Mouse (Mus musculus): ENCODE data around the gene Trim65. TPM values are rescaled to one million over a fixed set of nuclear protein-coding genes. Genes with fewer than 3 reads are reported as not detected.

The Trim65 gene
- 1 to 10 TPM; 7.6 to 9.1 TPM for total RNA-seq (2021)
- long read RNA-seq, experiment 1, partial matches to known transcripts: 0 of 2 reads
- long read RNA-seq, experiment 1, other reads (novel, unspliced or antisense): 2 of 2 reads
- long read RNA-seq, experiment 2, partial matches to known transcripts: 0 of 4 reads
- long read RNA-seq, experiment 2, other reads (novel, unspliced or antisense): 3 of 4 reads

DNA sequence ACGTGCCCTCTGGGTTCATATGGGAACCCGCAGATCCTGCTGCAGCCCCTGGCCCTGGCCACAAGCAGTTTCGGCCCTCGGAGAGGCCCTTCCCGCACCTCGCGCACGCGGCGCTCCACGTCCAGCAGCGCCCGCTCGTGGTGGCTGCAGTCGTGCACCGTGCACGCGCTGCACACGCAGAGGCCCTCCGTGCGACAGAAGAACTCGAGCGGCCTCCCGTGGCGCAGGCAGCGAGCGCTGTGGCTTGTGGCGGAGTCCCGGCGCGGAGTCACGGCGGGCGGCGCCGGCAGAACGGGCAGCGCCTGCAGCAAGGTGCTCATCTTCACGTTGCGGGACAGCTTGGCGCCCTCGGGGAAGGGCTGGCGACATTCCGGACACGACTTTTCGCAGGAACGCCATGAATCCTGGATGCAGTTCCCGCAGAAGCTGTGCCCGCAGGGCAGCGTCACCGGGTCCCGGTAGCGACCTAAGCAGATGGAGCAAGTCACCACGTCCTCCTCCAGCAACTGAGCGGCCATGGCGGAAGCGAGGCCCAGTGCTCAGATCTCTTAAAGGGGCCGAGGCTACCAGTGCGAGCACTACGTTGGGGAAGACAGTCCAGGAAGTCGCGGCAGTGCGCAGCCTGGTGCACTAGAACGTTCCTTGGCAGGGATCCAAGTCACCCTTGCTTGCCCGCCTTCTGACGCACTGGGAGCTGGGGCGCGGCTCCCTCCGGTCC lies at the start of gene Trim65:
TSS of gene Trim65 (minus strand) at position 641 of the 718 bp plus-strand sequence.
- DNase-seq (ENCODE audit: extremely low spot score in 1 of 2, low spot score in 2 of 2): peak; percentile 88 to 89
- intact Hi-C loops (cut with DNase I): loop anchor here (1.0 to 5.0 kb wide), 3 partner anchors 43 to 193 kb away; no protein-coding TSS in a partner anchor
- peak within 1 kb of the TSS; percentile 93 for H3K27ac ChIP-seq
- peak; percentile 85 for TF ChIP-seq CTCF (IDR thresholded peaks at IDR 0.05)
- peak within 1 kb of the TSS; percentile 82 for H3K4me3 ChIP-seq

DNA sequence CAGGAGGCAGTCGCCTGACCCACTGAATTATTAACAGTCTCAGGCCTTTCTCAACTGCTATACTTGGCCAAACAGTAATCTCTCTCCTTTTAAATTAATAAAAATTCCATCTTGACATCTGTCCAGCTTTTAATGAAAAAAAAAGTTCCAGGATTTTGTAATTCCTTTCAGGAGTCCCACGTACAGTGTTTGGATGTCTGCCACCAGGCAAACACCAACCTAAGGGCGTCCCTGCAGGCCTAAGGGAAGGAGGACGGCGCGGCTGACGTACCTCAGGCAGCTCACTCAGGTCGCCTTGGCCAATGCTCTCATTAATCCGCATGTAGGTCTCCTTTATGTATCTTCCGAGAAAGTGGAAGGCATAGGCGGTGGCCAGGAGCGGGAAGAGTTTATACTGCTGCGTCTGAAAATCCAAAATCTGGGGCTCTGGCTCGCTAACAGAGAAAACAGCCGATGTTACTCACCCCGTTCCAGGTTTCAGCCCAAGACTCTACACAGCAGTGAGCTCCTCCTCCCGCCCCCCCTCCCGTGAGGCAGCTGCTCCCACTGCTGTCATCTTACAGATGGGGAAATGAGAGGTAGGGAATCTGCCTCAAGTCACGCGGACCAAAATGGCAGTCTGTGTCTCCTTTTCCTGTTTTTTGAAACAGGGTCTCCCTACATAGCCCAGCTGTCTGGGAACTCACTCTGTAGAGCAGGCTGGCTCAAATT lies 47.6 kb upstream of the Trim65 start:
- Histone ChIP-seq H3K4me3 (no peak overlapping the region), H3K27ac (no peak overlapping the region; the same call in 1 of the 2 replicates)
- no peak for TF ChIP-seq CTCF (IDR thresholded peaks at IDR 0.05)
- no peak for DNase-seq (ENCODE audit: extremely low spot score in 1 of 2, low spot score in 2 of 2)
- intact Hi-C loops (cut with DNase I): no loop called here

DNA sequence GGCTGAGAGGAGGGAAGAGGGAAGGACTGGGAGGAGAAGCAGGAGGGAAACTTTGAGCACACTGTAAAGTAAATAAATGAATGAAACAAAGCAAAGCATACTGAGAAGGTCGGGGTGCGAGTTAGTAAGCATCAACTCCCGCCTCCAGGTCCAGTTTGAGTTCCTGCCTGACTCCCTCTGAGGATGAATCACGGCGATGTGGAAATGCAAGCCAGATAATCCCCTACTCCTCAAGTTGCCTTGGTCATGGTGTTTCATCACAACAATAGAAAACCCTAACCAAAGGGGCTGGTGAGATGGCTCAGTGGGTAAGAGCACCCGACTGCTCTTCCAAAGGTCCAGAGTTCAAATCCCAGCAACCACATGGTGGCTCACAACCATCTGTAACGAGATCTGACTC lies 45.1 kb upstream of the Trim65 start:
- intact Hi-C loops (cut with DNase I): no loop called here
- TF ChIP-seq CTCF (IDR thresholded peaks at IDR 0.05): no peak
- Histone ChIP-seq H3K4me3 (no peak overlapping the region), H3K27ac (no peak overlapping the region)
- DNase-seq (ENCODE audit: extremely low spot score in 1 of 2, low spot score in 2 of 2): no peak

DNA sequence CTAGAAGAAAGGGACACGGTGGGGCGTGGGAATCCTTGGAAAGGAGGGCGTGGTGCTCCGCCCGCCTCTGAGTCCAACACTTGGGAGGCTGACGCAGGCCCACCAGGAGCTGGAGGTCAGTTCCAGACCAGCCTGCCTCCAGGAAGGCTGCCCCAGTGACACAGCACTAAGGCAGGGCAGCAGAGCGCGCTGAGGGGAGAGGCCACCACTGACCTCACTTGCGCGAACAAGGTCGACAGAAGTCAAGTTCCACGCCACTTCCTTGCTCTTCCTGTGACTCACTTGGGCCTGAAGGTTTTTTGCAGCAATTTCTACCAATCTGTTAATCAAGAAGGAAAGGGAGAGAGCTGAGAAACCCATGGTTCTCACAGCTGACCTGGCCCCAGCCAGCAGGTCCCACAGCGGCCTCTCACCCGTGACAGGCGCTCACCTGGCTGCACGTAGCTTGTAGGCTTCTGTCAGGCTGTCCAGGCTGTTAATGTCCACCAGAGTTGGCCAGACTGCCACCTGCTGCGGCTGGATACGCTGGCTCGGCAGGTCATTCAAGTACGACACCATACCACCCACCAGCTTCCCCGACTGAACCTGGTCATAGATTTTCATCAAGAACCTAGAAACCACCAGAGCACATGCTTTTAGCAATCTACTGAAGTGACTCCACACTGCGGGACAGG lies 44.0 kb upstream of the Trim65 start:
- intact Hi-C loops (cut with DNase I): no loop called here
- no peak for TF ChIP-seq CTCF (IDR thresholded peaks at IDR 0.05)
- Histone ChIP-seq H3K4me3 (no peak overlapping the region), H3K27ac (no peak overlapping the region)
- no peak for DNase-seq (ENCODE audit: extremely low spot score in 1 of 2, low spot score in 2 of 2)

DNA sequence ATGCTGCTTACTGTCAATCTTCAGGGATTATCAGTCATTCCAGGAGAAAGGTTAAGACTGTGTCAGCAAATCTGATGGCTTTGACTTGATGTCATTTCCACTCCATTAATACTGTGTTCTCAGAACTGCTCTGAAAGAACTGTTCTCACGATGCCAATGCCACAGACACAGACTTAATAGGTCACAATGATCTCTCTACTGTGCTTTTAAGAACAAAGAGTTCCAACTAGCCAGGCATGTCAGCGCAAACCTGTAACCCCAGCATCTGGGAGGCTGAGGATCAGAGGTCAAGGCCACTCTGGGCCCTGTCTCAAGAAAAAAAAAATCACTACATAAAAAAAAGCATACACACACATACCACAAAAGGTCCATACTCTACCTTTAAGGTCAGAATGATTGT lies 41.0 kb upstream of the Trim65 start:
- H3K4me3 ChIP-seq: no peak overlapping the region
- intact Hi-C loops (cut with DNase I): no loop called here
- no peak for DNase-seq (ENCODE audit: extremely low spot score in 1 of 2, low spot score in 2 of 2)
- no peak overlapping the region for H3K27ac ChIP-seq
- TF ChIP-seq CTCF (IDR thresholded peaks at IDR 0.05): no peak

DNA sequence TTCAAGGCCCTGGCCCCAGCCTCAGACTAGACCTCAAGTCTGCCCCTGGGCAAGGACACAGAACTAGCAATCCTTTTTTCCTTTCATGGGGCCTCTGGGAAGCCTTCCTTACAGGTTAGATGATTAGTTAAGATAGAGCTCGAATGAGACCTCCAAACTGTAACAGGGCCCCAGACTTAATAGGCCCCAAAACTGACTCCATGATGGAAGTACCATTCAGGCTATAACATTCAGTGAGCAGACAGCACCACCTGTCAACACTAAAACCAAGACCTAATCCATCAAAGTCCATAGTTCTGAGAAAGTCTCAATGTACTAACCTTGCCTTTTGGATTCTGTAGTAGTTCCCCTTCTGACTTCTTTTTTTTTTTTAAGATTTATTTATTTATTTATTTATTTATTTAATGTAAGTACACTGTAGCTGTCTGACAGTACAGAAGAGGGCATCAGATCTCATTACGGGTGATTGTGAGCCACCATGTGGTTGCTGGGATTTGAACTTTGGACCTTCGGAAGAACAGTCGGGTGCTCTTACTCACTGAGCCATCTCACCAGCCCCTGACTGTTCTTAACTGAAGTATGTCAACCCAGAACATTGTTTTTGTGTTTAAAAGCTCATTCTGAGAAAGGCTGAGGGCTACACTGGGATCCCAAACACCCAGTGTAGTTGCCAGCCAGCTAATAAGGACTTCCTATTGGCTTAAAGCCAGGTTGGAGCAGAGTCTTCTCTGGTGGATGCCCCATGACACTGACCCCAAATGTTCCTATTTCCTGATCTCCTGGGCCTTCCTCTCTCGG lies 39.3 kb upstream of the Trim65 start:
- intact Hi-C loops (cut with DNase I): no loop called here
- no peak for DNase-seq (ENCODE audit: extremely low spot score in 1 of 2, low spot score in 2 of 2)
- no peak for TF ChIP-seq CTCF (IDR thresholded peaks at IDR 0.05)

DNA sequence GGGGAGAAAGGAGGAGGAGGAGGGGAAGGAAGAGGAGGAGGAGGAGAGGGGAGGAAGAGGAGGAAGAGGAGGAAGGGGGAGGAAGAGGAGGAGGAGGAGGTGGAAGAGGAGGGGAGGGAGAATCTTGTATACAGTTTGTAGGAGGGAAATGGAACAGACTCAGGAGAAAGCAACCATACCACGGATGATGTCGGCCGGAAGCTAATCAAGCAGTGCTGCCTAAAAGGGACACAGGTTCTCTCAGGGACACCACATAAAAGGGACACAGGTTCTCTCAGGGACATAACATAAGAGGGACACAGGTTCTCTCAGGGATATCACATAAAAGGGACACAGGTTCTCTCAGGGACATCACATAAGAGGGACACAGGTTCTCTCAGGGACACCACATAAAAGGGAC lies 38.3 kb upstream of the Trim65 start:
- no peak for DNase-seq (ENCODE audit: extremely low spot score in 1 of 2, low spot score in 2 of 2)
- Histone ChIP-seq H3K27ac (no peak overlapping the region), H3K4me3 (no peak overlapping the region)
- TF ChIP-seq CTCF (IDR thresholded peaks at IDR 0.05): no peak
- intact Hi-C loops (cut with DNase I): no loop called here

More for the DNA sequence above, 39.3 kb upstream of the Trim65 start:
- Histone ChIP-seq H3K4me3 (no peak overlapping the region), H3K27ac (no peak overlapping the region)

DNA sequence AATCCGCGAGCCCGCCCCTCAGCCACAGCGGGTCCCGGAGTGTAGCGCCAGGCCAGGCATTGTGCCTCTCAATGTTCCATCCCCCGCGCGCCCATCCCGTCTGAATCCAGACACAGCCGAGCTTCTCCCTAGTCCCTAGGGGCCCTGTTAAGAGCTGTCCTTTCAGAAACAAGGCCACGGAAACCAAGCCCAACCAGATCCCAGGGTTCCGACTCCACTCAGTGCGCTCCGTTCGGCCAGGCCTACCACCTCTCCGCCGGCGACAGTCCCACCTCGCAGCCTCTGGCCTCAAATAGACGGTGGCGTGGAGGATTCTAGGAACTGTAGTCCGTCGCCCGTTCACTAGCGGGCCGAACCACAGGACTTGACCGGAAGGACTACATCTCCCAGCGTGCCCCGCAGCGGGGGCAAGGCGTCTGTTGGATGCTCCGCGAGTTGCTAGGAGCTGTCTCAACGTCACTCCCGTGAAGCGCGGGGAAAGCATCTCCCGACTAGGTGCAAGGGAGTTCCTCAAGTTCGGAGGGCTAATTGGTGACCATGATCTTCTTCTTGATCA lies 37.0 kb upstream of the Trim65 start, which contains the start of gene Fbf1:
TSS of gene Fbf1 (minus strand) at position 283 of the 556 bp plus-strand sequence.
- intact Hi-C loops (cut with DNase I): loop anchor here (1.0 to 2.0 kb wide), 2 partner anchors 21 to 30 kb away; partner anchors contain the start of gene Ten1
- H3K4me3 ChIP-seq: peak within 1 kb of the TSS; percentile 86
- peak within 1 kb of the TSS; percentile 93 for H3K27ac ChIP-seq
- peak; percentile 95 for DNase-seq (ENCODE audit: extremely low spot score in 1 of 2, low spot score in 2 of 2)
- no peak for TF ChIP-seq CTCF (IDR thresholded peaks at IDR 0.05)

DNA sequence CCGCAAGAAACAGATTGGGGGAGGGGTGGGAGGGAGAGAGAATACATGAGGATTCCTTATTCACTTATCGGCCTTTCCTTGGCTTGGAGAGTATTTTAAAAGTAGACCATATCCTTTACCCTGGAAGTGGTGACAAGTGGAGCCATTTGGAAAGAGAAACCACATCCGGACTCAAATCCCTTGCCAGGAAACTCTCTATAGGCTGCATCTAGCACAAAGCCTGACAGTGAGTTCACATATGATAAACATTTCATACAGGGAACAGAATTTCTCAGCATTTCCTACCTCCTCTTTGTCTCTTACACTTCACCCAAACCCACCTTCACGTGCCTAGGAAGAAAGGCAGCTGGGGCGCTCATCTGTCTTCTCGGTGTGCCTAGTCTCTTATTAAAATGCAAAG lies 36.3 kb upstream of the Trim65 start:
- H3K27ac ChIP-seq: peak overlapping the region; percentile 93
- DNase-seq (ENCODE audit: extremely low spot score in 1 of 2, low spot score in 2 of 2): no peak
- TF ChIP-seq CTCF (IDR thresholded peaks at IDR 0.05): no peak
- peak overlapping the region; percentile 86 for H3K4me3 ChIP-seq
- intact Hi-C loops (cut with DNase I): loop anchor here (2.0 kb wide), 1 partner anchor 20 kb away; no protein-coding TSS in a partner anchor

DNA sequence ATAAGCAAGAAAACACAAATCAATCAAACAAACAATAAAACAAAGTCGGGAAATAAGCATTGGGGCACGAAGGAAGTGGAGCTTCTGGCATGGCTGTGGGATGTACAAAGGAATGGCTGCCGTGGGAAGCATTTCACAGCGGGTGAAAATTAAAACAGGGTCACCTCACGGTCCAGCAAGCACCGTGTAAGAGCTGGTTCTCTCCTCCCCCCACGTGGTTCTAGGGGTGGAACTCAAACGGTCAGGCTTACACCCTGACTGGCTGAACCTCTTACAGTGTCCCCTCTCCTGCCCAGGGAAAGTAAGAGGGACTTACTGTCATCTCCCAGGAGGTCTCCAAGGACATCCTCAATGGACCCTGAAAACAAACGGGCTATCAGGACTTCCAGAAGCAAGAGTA lies 32.1 kb upstream of the Trim65 start:
- H3K27ac ChIP-seq: no peak overlapping the region
- H3K4me3 ChIP-seq: no peak overlapping the region
- intact Hi-C loops (cut with DNase I): no loop called here
- no peak for DNase-seq (ENCODE audit: extremely low spot score in 1 of 2, low spot score in 2 of 2)
- no peak for TF ChIP-seq CTCF (IDR thresholded peaks at IDR 0.05)

DNA sequence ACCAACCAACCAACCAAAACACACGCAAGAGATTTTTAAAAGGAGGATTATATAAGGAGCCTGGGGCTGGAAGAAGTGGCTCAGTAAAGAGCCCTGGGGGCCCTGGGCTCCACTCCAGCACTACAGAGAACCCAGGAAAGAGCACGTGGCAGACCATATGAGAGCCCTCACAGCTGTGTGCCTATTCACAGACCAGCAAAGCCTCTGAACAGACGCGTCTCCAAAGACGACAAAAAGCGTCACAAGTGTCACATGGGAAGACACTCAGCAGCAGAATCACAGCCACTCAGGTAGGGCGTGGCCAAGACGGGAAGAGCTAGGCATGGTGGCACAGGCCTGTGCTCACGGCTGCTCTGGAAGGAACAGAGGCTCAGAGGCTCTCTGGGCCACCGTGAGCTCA lies 31.2 kb upstream of the Trim65 start:
- peak overlapping the region; percentile 6 for H3K27ac ChIP-seq
- peak in 1 of 2 experiments; percentile 39 for DNase-seq (ENCODE audit: extremely low spot score in 1 of 2, low spot score in 2 of 2)
- H3K4me3 ChIP-seq: no peak overlapping the region
- intact Hi-C loops (cut with DNase I): no loop called here
- TF ChIP-seq CTCF (IDR thresholded peaks at IDR 0.05): no peak

Data from left cerebral cortex, adult 2 months (tissue).